Mouse (Mus musculus) midbrain, postnatal 0 days (tissue): Measurements from ENCODE around the gene Parp16. TPM values are rescaled to one million over a fixed set of nuclear protein-coding genes. Genes with fewer than 3 reads are reported as not detected.

Source experiments
- ATAC-seq: fragments of 200-750 bp; cut with Nextera tagmentation; 2 replicates; pipeline ENCODE4 v1.8.0; 2017; ENCODE audit warnings: moderate number of reproducible peaks, mild to moderate bottlenecking, moderate TSS enrichment, moderate library complexity; ENCODE audit not compliant: low FRiP score
- DNase-seq: peaks from one replicate; pipeline ENCODE4 v3.0.0-alpha.2; 2015; ENCODE audit warnings: low spot score
- H3K27ac ChIP-seq: fragments of 300-500 bp; sonication (generic); 2 replicates; pipeline ENCODE4 v1.5.1; 2014; ENCODE audit warnings: low read depth, mild to moderate bottlenecking, low read length, mixed read lengths
- H3K27me3 ChIP-seq: fragments of 300-500 bp; sonication (generic); 2 replicates; pipeline ENCODE4 v1.6.1; 2014; ENCODE audit warnings: low read length, control low read depth, mixed read lengths; ENCODE audit not compliant: insufficient read depth
- H3K36me3 ChIP-seq: fragments of 300-500 bp; sonication (generic); 2 replicates; pipeline ENCODE4 v1.6.1; 2014; ENCODE audit warnings: low read length, control low read depth, mixed read lengths; ENCODE audit not compliant: insufficient read depth
- H3K4me1 ChIP-seq: fragments of 300-500 bp; sonication (generic); 2 replicates; pipeline ENCODE4 v1.6.1; 2014; ENCODE audit warnings: mild to moderate bottlenecking, control low read depth, antibody characterized with exemption, low read length, mixed read lengths; ENCODE audit not compliant: insufficient read depth
- H3K4me2 ChIP-seq: fragments of 300-500 bp; sonication (generic); 2 replicates; pipeline ENCODE4 v1.6.1; 2014; ENCODE audit warnings: low read depth, mild to moderate bottlenecking, low read length, mixed read lengths; ENCODE audit not compliant: poor library complexity, severe bottlenecking
- H3K4me3 ChIP-seq: fragments of 300-500 bp; sonication (generic); 2 replicates; pipeline ENCODE4 v1.5.1; 2014; ENCODE audit warnings: low read depth, mild to moderate bottlenecking, low read length, moderate library complexity
- H3K9ac ChIP-seq: fragments of 300-500 bp; sonication (generic); replicated peaks from 2 replicates; pipeline ENCODE4 v1.6.1; 2014; ENCODE audit warnings: mild to moderate bottlenecking, low read length, moderate library complexity, mixed read lengths; ENCODE audit not compliant: poor library complexity, severe bottlenecking
- H3K9me3 ChIP-seq: fragments of 300-500 bp; sonication (generic); 2 replicates; pipeline ENCODE4 v1.6.1; 2016; ENCODE audit warnings: low read length, control low read depth
- CTCF ChIP-seq: IDR thresholded peaks from 2 replicates; pipeline ENCODE4 v1.5.1; 2016; ENCODE audit warnings: antibody characterized with exemption, mild to moderate bottlenecking
- WGBS: fragments of 180-500 bp; shearing (Covaris S2); extraction: QIAGEN DNeasy Blood & Tissue Kit; methylation state at CpG from one replicate; pipeline ENCODE4 v1.1.7; 2014; 5-methylcytosine and 5-hydroxymethylcytosine counted together
- polyA plus RNA-seq: library from polyadenylated mRNA; unstranded; fragments of >200 nt; fragmentation: Nextera tagmentation; extraction: Ambion mirVana; gene quantifications from 2 replicates; pipeline ENCODE4 v1.2.1, GENCODE M21; 2015
- total RNA-seq: library from RNA; depleted of rRNA; stranded (reverse); fragments of >200 nt; gene quantifications from 2 replicates; pipeline ENCODE4 v1.2.3, GENCODE M21; 2014

Parp16 gene
- total and polyA plus RNA-seq, 2 experiments from 2014 or later = 7.0 to 7.5 TPM

- ATAC-seq (no peak), DNase-seq (no peak)
- Histone ChIP-seq H3K36me3 (0 out of 2 replicates have a peak, but pooled peaks cover 2% of the 10 kb centered on the region), H3K4me1 (peaks cover 14% of the 10 kb centered on the region), H3K9me3 (no peaks in the 10 kb centered on the region), H3K4me3 (no peak overlapping the region), H3K4me2 (no peak overlapping the region), H3K9ac (0 out of 2 replicates have a peak overlapping the region, but pooled peaks have one; percentile 1), H3K27me3 (no peaks in the 10 kb centered on the region), H3K27ac (peak overlapping the region; percentile 63)
- TF ChIP-seq CTCF = no peak
- WGBS = 22% methylated on average over 5 of the region's 5 CpGs
These were observed 19.8 kb upstream of the Parp16 start for GRCm38 (mm10) chr9:65175234-65175938.

- Histone ChIP-seq H3K4me1 (peaks cover 14% of the 10 kb centered on the region), H3K4me2 (no peak overlapping the region), H3K27me3 (no peaks in the 10 kb centered on the region), H3K9me3 (no peaks in the 10 kb centered on the region), H3K4me3 (no peak overlapping the region), H3K27ac (peak overlapping the region; percentile 63), H3K36me3 (0 out of 2 replicates have a peak, but pooled peaks cover 7% of the 10 kb centered on the region), H3K9ac (0 out of 2 replicates have a peak overlapping the region, but pooled peaks have one; percentile 1)
- DNase-seq (peak; percentile 64), ATAC-seq (peak; percentile 57)
- TF ChIP-seq CTCF = peak; percentile 65
- WGBS = 20% methylated on average over 9 of the region's 9 CpGs
These were observed 18.9 kb upstream of the Parp16 start for GRCm38 (mm10) chr9:65175939-65176871.

GRCm38 (mm10) chr9:65177497-65177896 lies 17.7 kb upstream of the Parp16 start:
- no peak for ATAC-seq
- TF ChIP-seq CTCF = no peak
- Histone ChIP-seq H3K9ac (no peak overlapping the region), H3K4me2 (no peak overlapping the region), H3K4me1 (peaks cover 14% of the 10 kb centered on the region), H3K36me3 (peaks cover 15% of the 10 kb centered on the region), H3K27me3 (no peaks in the 10 kb centered on the region), H3K27ac (peak overlapping the region; percentile 44; the same call in 1 of the 2 replicates), H3K9me3 (no peaks in the 10 kb centered on the region), H3K4me3 (no peak overlapping the region)
- DNase-seq = no peak
- 42% methylated on average over 3 of the region's 3 CpGs for WGBS

- Histone ChIP-seq H3K9ac (no peak overlapping the region), H3K4me2 (no peak overlapping the region)
- WGBS = 41% methylated on average over 10 of the region's 10 CpGs
These were observed 17.2 kb upstream of the Parp16 start for GRCm38 (mm10) chr9:65177912-65178311.

GRCm38 (mm10) chr9:65178336-65179213 lies 16.6 kb upstream of the Parp16 start:
- Histone ChIP-seq H3K36me3 (peaks cover 21% of the 10 kb centered on the region), H3K4me1 (peaks cover 14% of the 10 kb centered on the region), H3K4me3 (no peak overlapping the region), H3K9me3 (no peaks in the 10 kb centered on the region), H3K9ac (peak overlapping the region; percentile 44; the same call in 1 of the 2 replicates), H3K4me2 (peak overlapping the region; percentile 29), H3K27me3 (no peaks in the 10 kb centered on the region), H3K27ac (peak overlapping the region; percentile 44; the same call in 1 of the 2 replicates)
- DNase-seq = peak; percentile 58
- 7% methylated on average over 21 of the region's 22 CpGs for WGBS
- TF ChIP-seq CTCF = no peak
- ATAC-seq = peak; percentile 62

More at GRCm38 (mm10) chr9:65177912-65178311, 17.2 kb upstream of the Parp16 start:
- H3K4me3 ChIP-seq = no peak overlapping the region
- DNase-seq (no peak), ATAC-seq (no peak)
- H3K4me1 ChIP-seq = peaks cover 14% of the 10 kb centered on the region
- H3K9me3 ChIP-seq = no peaks in the 10 kb centered on the region
- H3K36me3 ChIP-seq = peaks cover 19% of the 10 kb centered on the region
- peak overlapping the region; percentile 44; the same call in 1 of the 2 replicates for H3K27ac ChIP-seq
- no peaks in the 10 kb centered on the region for H3K27me3 ChIP-seq
- TF ChIP-seq CTCF = no peak
